Mouse (Mus musculus): Measurements from ENCODE around the gene Ikzf4.

- TF ChIP-seq CTCF (conservative IDR thresholded peaks at IDR 0.05; ENCODE audit: low read length) = no peak
- TF ChIP-seq NANOG (IDR thresholded peaks at IDR 0.05; ENCODE audit: borderline replicate concordance, low read length) = no peak
Measured at GRCm38 (mm10) chr10:128622702-128623101, 23.1 kb downstream of the Ikzf4 start.

Data from E14TG2a.4 (cell line).